Mouse (Mus musculus) liver, postnatal 0 days (tissue): Measurements from ENCODE around the gene Kcnk7. TPM values are rescaled to one million over a fixed set of nuclear protein-coding genes. Genes with fewer than 3 reads are reported as not detected.
A peak's percentile ranks its signal among the peaks of the same experiment; 100 is the strongest.

Source experiments
- ATAC-seq: fragments of 200-750 bp; cut with Nextera tagmentation; 2 replicates; pipeline ENCODE4 v1.8.0; 2017; ENCODE audit warnings: mild to moderate bottlenecking, moderate library complexity
- DNase-seq: peaks from one replicate; pipeline ENCODE4 v3.0.0-alpha.2; 2016
- H3K27ac ChIP-seq: fragments of 300-500 bp; sonication (generic); 2 replicates; pipeline ENCODE4 v1.5.1; 2014; ENCODE audit warnings: antibody characterized with exemption, moderate library complexity, mild to moderate bottlenecking, low read depth
- H3K27me3 ChIP-seq: fragments of 300-500 bp; sonication (generic); 2 replicates; pipeline ENCODE4 v1.6.1; 2014; ENCODE audit warnings: low read length, control low read depth, mixed read lengths; ENCODE audit not compliant: insufficient read depth
- H3K36me3 ChIP-seq: fragments of 300-500 bp; sonication (generic); replicated peaks from 2 replicates; pipeline ENCODE4 v1.6.1; 2014; ENCODE audit warnings: mild to moderate bottlenecking, control low read depth, low read length, moderate library complexity, mixed read lengths; ENCODE audit not compliant: insufficient read depth
- H3K4me1 ChIP-seq: fragments of 300-500 bp; sonication (generic); 2 replicates; pipeline ENCODE4 v1.6.1; 2014; ENCODE audit warnings: antibody characterized with exemption, mild to moderate bottlenecking, control low read depth; ENCODE audit not compliant: insufficient read depth
- H3K4me2 ChIP-seq: fragments of 300-500 bp; sonication (generic); 2 replicates; pipeline ENCODE4 v1.6.1; 2014; ENCODE audit warnings: low read depth, mild to moderate bottlenecking, low read length, moderate library complexity, mixed read lengths
- H3K4me3 ChIP-seq: fragments of 300-500 bp; sonication (generic); 2 replicates; pipeline ENCODE4 v1.5.1; 2014; ENCODE audit warnings: low read depth, low read length
- H3K9ac ChIP-seq: fragments of 300-500 bp; sonication (generic); replicated peaks from 2 replicates; pipeline ENCODE4 v1.6.1; 2014; ENCODE audit warnings: mild to moderate bottlenecking, moderate library complexity
- H3K9me3 ChIP-seq: fragments of 300-500 bp; sonication (generic); 2 replicates; pipeline ENCODE4 v1.6.1; 2016; ENCODE audit warnings: mild to moderate bottlenecking, control low read depth, low read length, mixed read lengths
- CTCF ChIP-seq: sonication (generic); IDR thresholded peaks from 2 replicates; pipeline ENCODE4 v1.5.1; 2016; ENCODE audit warnings: antibody characterized with exemption, low read depth
- EP300 ChIP-seq: IDR thresholded peaks from 2 replicates; pipeline ENCODE4 v1.6.1; 2016; ENCODE audit warnings: antibody characterized with exemption, low read depth, mild to moderate bottlenecking
- WGBS: fragments of 180-500 bp; shearing (Covaris S2); extraction: QIAGEN DNeasy Blood & Tissue Kit; methylation state at CpG from one replicate; pipeline ENCODE4 v1.1.7; 2014; ENCODE audit not compliant: insufficient replicate concordance; 5-methylcytosine and 5-hydroxymethylcytosine counted together
- polyA plus RNA-seq: library from polyadenylated mRNA; unstranded; fragments of >200 nt; fragmentation: Nextera tagmentation; extraction: Ambion mirVana; gene quantifications from 2 replicates; pipeline ENCODE4 v1.2.1, GENCODE M21; 2015

The Kcnk7 gene
- polyA plus RNA-seq, 1 experiment from 2014 or later, result 0.18 TPM

DNA sequence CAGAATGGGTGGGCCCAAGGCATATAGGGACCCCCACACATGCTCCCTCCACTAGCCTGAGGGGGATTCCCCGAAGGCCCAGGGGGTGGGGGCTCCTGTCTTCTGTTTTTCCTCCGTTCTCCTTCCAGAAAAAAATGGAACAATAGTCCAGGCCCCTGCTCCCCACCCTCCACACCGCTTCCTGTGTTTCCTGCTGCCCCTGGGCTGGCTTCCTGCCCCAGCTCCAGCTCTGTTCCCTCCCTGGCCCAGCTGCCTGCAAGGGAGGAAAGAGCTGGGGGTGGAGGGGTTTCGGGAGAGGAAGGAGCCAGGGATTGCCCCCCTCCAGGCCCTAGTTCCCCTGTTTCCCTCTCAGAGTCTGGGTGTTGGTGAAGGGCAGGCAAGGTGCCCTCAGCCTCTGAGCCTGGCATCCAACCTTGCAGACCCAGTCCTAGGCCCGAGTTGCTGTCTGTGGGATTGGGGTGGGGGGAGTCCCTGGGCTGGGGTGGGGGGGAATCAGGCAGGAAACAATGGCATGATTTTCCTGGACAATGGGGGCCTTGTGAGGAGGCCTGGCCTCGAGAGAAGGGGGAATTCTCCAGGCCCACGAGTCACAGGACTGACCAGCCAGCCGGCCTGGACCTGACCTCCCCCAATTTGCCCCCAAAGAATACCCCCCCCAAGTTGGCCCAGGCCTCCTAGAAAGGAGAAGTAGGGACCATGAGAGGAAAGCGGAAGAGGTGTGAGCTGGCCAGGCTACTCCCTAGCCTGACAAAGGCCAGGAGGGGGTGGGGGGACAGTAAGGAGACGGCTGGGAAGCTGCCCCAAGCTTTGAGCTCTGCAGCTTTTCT lies 11.9 kb upstream of the Kcnk7 start:
- H3K9me3 ChIP-seq, result no peaks in the 10 kb centered on the region
- H3K9ac ChIP-seq, result peak overlapping the region; percentile 76
- H3K27me3 ChIP-seq, result no peaks in the 10 kb centered on the region
- ATAC-seq (no peak), DNase-seq (peak; percentile 42)
- no peak for TF ChIP-seq EP300
- no peak for TF ChIP-seq CTCF
- H3K27ac ChIP-seq, result peak overlapping the region; percentile 97
- peaks cover 42% of the 10 kb centered on the region for H3K4me1 ChIP-seq
- peaks cover 29% of the 10 kb centered on the region for H3K36me3 ChIP-seq
- peak overlapping the region; percentile 91 for H3K4me3 ChIP-seq
- 38% methylated on average over 10 of the region's 10 CpGs for WGBS
- peak overlapping the region; percentile 100 for H3K4me2 ChIP-seq

DNA sequence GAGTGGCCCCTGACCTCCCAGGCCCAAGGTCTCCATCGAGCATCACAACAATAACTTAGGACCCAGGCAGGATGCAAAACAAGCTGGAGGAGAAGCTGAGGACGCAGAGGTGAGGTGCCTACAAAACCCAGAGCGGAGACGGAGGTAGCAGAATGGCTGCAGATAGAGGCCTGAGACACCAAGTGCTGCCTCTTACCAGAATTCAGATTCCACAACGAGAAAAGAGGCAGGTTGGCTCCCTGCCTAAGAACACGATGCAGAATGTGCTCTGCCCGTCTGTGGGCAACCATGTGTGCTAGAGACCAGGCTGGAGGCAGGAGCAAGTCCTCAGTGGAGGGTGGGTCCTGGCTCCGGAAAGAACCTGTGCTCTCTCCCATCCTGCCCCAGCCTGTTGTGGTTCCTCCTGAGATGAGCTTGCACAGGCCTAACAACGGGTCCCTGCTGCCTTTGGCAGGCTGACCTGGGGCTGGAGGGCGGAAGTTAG lies 11.2 kb upstream of the Kcnk7 start:
- H3K36me3 ChIP-seq, result peaks cover 36% of the 10 kb centered on the region
- TF ChIP-seq EP300 (no peak), CTCF (no peak)
- peaks cover 37% of the 10 kb centered on the region for H3K4me1 ChIP-seq
- H3K9ac ChIP-seq, result peak overlapping the region; percentile 76
- H3K4me2 ChIP-seq, result peak overlapping the region; percentile 100
- WGBS, result 56% methylated on average over 10 of the region's 10 CpGs
- H3K4me3 ChIP-seq, result peak overlapping the region; percentile 91
- ATAC-seq, result no peak
- H3K27me3 ChIP-seq, result no peaks in the 10 kb centered on the region
- H3K27ac ChIP-seq, result peak overlapping the region; percentile 97
- DNase-seq, result no peak
- no peaks in the 10 kb centered on the region for H3K9me3 ChIP-seq

DNA sequence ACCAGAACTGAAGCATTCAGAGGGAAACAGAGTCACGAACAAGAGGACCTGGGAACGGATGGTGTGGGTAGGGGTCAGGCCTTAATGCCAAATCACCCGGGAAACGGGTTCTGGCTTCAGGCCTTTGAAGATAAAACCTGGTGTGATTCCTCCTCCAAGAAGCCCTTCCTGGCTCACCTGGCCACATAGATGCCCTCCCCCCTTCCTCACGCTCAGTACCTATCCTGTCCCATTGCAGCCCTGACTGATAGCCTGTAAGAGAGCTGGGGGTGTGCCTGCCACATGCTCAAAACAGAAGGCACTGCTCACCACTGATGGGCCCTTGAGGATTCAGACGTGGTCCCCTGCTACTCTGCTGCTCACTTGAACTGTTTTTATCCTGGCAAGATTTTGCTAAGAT lies 10.4 kb upstream of the Kcnk7 start:
- no peak overlapping the region for H3K4me3 ChIP-seq
- no peak overlapping the region for H3K27ac ChIP-seq
- peaks cover 35% of the 10 kb centered on the region for H3K4me1 ChIP-seq
- H3K9me3 ChIP-seq, result no peaks in the 10 kb centered on the region
- peaks cover 44% of the 10 kb centered on the region for H3K36me3 ChIP-seq
- DNase-seq (no peak), ATAC-seq (no peak)
- no peak overlapping the region for H3K9ac ChIP-seq
- H3K27me3 ChIP-seq, result no peaks in the 10 kb centered on the region
- WGBS, result 80% methylated on average over 6 of the region's 6 CpGs
- H3K4me2 ChIP-seq, result no peak overlapping the region
- TF ChIP-seq CTCF, result no peak
- TF ChIP-seq EP300, result no peak

DNA sequence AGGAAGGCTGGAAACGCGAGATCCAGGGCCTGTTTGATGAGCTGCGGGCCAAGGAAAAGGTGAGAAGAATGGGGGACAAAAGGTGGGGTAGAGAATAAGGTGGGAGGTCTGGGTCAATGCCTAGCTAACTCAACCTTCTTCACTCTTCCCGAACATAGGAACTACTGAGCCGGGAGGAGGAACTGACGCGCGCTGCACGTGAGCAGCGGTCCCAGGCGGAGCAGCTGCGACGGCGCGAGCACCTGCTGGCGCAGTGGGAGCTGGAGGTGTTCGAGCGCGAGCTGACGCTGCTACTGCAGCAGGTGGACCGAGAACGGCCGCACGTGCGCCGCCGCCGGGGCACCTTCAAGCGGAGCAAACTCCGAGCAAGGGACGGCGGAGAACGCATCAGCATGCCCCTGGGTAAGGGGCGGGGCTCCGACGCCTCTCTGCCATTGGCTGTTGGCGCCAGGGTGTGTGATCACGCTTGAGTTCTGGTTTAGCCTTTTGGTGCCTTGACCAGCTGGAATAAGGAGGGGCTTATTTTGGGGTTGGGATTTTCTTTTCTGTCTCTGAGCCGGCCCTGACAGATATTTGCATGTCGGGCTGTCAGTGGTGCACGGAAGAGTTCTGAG lies 8.2 kb upstream of the Kcnk7 start:
- ATAC-seq (no peak), DNase-seq (no peak)
- Histone ChIP-seq H3K27ac (no peak overlapping the region), H3K36me3 (peaks cover 66% of the 10 kb centered on the region), H3K4me3 (no peak overlapping the region), H3K4me1 (peaks cover 26% of the 10 kb centered on the region), H3K27me3 (no peaks in the 10 kb centered on the region), H3K9me3 (no peaks in the 10 kb centered on the region), H3K4me2 (no peak overlapping the region), H3K9ac (no peak overlapping the region)
- WGBS, result 80% methylated on average over 41 of the region's 41 CpGs
- TF ChIP-seq CTCF (no peak), EP300 (no peak)

DNA sequence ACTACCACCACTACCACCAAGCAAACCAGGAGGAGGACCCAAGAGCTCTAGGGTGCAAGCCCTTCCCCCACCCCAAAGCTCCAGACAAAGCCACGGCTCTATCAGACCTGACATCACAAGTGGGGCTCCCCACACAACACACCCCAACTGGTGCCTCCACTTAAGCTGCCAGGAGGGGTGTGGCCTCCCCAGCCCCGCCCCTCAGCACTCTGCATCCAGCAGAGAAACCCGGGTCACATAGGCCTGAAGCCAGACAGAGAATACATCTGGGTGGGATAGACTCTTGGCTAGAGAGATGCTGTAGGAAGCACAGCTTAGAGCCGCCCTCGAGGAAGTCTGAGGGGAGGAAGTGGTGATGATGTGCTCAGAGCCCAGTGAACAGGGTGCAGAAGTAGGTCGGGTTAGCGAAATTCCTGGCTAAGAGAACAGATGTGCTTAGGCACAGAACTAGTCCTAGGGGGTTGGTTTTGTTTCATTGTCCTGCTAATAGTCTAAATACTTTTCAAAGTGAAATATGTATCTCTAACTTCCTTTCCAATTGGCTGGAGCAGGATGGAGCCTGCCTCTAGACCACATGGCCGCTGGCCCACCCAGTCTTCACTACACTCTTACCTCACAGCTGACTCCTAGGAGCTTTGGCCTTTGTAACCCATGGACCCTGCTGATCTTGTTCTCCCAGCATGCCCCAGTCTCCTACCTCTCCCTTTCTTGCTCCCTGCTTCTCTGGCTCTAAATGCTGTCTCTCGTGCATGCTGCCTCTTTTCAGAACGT lies 819 bp downstream of the Kcnk7 start:
- peak; percentile 74 for DNase-seq
- H3K27ac ChIP-seq, result peak overlapping the region; percentile 46
- peak overlapping the region; percentile 31 for H3K4me2 ChIP-seq
- 39% methylated on average over 10 of the region's 10 CpGs for WGBS
- H3K9ac ChIP-seq, result no peak overlapping the region
- H3K4me3 ChIP-seq, result no peak overlapping the region
- H3K9me3 ChIP-seq, result no peaks in the 10 kb centered on the region
- ATAC-seq, result peak; percentile 74
- H3K4me1 ChIP-seq, result peaks cover 16% of the 10 kb centered on the region
- no peaks in the 10 kb centered on the region for H3K27me3 ChIP-seq
- peaks cover 64% of the 10 kb centered on the region for H3K36me3 ChIP-seq
- TF ChIP-seq CTCF, result no peak
- no peak for TF ChIP-seq EP300

DNA sequence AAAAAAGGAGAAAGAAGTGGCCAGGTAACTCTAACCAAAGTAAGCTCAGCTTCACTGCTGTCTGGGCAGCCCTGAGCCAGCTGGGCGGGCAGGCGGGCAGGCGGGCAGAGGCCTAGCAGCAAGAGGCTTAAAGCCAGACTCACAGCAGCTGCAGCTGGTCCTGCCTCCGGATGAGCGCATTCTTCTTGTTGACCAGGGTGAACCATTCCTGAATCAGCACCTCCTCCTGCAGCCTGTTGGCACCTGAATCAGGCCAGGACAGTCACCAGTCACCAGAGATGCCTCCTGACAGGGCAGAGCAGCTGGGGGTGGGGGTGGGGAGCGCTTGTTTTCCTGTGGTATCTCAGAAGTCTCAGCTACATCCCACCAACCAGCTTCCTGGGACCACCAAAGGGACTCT lies 5.9 kb downstream of the Kcnk7 start:
- no peak for TF ChIP-seq CTCF
- Histone ChIP-seq H3K4me1 (peaks cover 25% of the 10 kb centered on the region), H3K9me3 (no peaks in the 10 kb centered on the region), H3K9ac (no peak overlapping the region), H3K27ac (no peak overlapping the region), H3K4me2 (no peak overlapping the region), H3K27me3 (no peaks in the 10 kb centered on the region), H3K36me3 (peaks cover 85% of the 10 kb centered on the region), H3K4me3 (no peak overlapping the region)
- 96% methylated on average over 6 of the region's 6 CpGs for WGBS
- DNase-seq, result no peak
- ATAC-seq, result no peak
